Mouse (Mus musculus) lung, postnatal 36 days (tissue): Measurements from ENCODE around the gene Cpa2.

Experiments
- DNase-seq: peaks from one replicate; pipeline ENCODE4 v3.0.0; 2022; ENCODE audit warnings: mixed read lengths

Cpa2 gene

GRCm38 (mm10) chr6:30541009-30541799 lies at the start of gene Cpa2:
Gene Cpa2, plus strand, starts transcription at chr6:30541582.
- DNase-seq, result no peak

DNA sequence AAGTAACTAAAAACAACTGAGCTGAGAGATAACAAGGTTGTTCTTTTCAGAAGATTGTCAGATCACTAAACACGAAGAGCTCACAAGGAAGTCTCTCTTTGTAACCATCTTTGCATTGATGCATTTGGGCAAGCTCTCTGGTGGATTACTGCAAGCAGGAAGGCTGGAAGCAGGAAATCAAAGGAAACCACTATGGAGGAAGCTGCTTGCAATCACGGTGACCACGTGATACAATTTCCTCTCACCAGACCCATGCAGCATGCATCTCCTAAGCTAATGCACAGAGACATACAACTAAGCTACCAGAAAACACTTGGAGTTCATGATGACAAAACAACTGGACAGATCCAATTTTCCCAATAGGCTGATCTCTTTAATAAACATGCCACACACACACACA lies 42.3 kb upstream of the Cpa2 start:
- no peak for DNase-seq

DNA sequence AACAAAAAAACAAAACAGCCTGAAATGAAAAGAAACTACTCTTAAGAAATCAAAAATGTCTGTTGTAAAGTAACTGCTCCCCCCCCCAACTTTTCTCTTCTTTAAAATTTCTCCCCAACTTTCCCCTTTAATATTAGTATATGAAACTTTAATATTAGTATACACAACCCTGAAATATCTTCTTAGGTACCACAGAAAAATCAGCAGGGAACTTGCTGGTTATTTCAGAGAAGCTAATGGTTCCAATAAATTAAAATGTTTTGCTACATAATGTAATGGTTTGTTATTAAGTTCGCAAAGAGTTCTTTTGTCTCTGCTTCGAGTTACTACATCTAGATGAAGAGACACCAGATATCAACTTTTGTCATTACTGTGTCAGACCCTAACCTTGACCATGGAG lies 32.6 kb upstream of the Cpa2 start:
- DNase-seq, result no peak

- peak; percentile 100 for DNase-seq
Observed at GRCm38 (mm10) chr6:30509265-30510239, 31.8 kb upstream of the Cpa2 start, which contains the start of the genes Tmem209 and Ssmem1. Gene Tmem209, minus strand, starts transcription at chr6:30509783. Gene Ssmem1, plus strand, starts transcription at chr6:30509849.

DNA sequence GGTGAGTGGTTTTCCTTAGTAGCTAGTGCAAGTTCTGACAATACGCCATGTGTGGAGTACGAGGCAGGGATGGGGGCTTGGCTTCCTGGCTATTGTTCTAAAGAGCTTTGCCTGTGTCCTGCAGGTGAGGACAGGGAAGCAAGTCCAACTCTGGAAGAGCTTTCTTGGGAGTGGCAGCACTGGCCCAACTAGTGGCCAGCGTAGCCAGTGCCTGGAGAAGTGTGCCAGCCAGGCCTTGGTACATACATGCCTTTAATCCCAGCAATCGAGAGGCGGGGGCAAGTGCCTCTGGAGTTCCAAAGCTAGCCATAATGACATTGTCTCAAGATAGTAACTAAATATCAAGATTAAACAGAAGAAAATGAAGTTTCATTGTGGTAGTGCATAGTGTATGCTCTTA lies 31.1 kb upstream of the Cpa2 start:
- peak; percentile 3 for DNase-seq

- no peak for DNase-seq
Observed at GRCm38 (mm10) chr6:30514242-30514641, 27.1 kb upstream of the Cpa2 start.

- DNase-seq, result no peak
Observed at GRCm38 (mm10) chr6:30520400-30520799, 21.0 kb upstream of the Cpa2 start.

GRCm38 (mm10) chr6:30525456-30526332 lies 15.7 kb upstream of the Cpa2 start:
- DNase-seq, result no peak

DNA sequence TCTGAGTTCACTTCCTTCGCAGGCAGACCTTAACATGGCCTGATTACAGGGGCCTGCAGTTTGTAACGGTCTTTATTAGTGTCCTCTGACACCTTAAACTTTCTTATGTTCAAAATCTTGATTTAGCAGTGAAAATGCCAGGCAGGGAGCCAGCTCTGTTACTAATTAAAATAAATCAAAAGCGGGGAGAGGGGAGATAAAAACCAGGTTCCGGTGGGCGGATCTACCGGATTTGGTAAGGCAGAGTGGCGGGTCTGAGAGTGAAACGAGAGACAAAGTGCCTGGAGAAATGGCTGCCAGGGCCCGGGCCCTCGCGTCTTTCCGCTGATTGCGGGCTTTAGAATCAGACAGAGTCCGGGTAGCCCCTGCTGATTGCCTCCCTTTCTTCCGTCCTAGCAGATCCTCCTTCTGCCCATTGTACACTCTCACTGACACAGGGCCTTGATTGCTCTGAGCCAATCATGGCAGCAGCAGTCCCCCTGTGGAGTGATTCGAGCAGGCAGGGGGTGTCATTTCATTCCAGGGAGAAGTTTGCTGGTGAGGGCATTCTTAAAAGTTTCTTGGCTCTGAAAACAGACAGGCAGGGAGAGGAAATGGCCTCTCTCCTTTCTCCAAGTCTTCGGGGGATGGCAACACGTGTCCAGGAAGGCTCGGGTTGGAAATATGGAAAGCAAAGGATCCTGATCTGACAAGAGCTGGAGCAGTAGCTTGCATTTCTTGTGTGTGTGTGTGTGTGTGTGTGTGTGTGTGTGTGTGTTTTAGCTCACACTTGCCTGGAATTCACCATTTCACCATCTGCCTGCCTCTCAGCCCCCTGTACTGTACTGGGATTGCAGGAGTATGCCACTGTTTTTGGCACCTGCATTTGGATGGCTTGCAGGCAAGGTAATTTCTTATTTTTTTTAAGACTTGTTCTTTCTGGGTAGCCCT lies 14.5 kb upstream of the Cpa2 start:
- peak; percentile 16 for DNase-seq

- DNase-seq, result no peak
Observed at GRCm38 (mm10) chr6:30528800-30529199, 12.6 kb upstream of the Cpa2 start.

- DNase-seq, result peak; percentile 68
Observed at GRCm38 (mm10) chr6:30535340-30535739, 6.0 kb upstream of the Cpa2 start.

- no peak for DNase-seq
Observed at GRCm38 (mm10) chr6:30538240-30538639, 3.1 kb upstream of the Cpa2 start.

DNA sequence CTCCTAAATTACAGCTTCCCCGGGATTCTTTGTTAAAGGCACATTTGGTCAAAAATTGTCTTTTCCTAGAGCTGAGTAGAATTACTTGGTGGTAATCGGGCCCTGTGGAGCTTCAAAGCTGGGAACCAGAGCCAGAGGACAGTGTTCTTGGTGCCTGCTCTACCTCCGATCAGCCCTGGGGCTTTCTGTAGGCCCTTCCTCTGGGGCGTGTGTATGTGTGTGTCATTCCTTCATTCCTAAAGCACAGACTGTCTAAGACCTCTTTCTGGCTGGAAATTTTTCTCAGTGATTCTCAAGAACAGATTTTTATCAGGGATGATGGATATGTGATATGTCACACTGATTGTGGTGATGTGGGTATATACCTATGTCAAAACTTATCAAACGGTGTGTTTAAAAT lies 2.6 kb upstream of the Cpa2 start:
- no peak for DNase-seq

DNA sequence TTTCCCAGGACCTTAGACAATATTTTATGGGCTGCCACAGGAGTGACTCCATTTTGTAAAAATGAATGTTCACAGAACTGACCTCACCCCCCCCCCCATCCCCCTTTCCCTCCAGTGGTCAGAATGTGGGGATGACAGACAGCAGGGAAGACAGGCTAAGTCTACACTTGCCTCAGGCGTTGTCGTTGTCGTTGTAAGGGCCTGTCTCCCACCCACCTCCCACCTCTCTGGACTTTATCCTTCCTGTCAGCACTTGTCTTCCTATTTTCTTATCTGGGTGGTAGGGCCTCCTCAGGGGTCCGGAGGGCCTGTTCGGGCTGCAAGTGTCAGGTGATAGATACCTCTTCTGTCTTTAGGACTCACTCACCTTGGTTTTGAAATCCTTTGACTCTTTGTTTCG lies 895 bp downstream of the Cpa2 start:
- DNase-seq, result no peak

DNA sequence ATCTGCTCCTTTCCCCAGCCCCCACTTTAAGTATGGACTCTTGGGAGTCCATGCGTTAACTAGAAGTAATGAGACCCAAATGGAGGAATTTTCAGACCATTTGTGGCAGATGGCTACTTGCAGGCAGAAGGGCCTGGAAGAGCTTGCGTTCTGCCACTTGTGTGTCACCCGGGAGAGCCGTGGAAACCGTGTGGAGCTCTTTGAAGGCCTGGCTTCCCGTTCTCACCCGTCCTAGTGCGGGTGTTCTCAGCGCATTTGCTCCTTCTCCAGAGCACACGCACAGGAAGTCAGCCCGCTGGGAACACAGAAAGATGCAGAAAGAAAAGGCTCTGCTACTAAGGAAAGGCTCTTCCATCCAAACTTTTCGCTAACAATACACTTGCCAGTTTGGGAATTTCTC lies 1.7 kb downstream of the Cpa2 start:
- DNase-seq, result no peak

- no peak for DNase-seq
Observed at GRCm38 (mm10) chr6:30543851-30544250, 2.5 kb downstream of the Cpa2 start.

- no peak for DNase-seq
Observed at GRCm38 (mm10) chr6:30545689-30546088, 4.3 kb downstream of the Cpa2 start.

- peak; percentile 26 for DNase-seq
Observed at GRCm38 (mm10) chr6:30546571-30547273, 5.3 kb downstream of the Cpa2 start.

DNA sequence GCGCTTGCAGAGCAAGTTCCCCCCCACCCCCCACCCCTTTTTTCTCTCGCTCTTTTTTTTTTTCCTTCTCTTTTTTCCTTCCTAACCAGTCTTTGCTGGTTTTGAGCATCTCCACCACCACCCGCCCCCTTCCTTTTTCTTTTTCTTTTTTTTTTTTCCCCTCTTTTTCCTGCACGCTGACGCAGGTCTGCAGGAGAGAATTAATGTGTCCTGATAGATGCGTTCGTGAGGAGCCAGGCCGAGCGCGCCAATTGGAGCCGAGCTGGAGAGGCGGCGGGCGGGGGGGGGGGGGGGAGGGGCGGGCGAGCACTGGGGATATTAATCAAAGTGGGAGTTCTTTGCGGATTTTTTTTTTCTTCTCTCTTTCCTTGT lies 5.9 kb downstream of the Cpa2 start:
- DNase-seq, result peak; percentile 32

DNA sequence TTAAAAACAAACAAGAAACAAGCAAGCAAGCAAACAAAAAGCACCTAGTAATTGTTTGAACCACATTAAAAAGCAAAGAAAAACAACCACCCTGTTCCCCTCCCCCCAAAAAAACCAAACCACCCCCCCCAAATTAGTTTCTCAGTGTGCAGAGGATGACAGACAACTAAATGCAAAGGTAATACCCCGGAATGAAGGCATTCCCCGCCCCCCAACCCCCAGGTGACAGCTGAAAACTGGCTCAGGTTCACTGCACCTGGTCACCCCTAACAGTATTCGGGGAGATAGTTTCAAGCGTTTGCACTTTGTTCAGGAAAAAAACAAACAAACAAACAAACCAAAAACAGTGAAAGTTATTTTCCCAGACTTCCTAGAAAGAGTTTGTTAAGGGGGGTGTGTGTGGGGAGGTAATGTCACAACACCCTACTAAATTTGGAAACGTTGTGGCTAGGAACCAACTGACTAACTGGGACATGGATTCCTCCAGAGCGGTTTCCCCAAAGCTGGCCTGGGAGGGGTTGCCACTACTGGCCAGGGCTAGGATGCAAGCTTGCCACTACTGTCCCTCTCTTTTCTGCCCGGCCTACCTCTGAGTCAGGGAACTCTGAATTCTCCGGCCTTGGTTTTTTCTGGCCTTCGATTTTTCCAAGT lies 6.4 kb downstream of the Cpa2 start:
- peak; percentile 42 for DNase-seq
